Mouse (Mus musculus): Measurements from ENCODE around the gene Myo16. TPM values are rescaled to one million over a fixed set of nuclear protein-coding genes. Genes with fewer than 3 reads are reported as not detected.

Myo16 gene
- polyA plus RNA-seq, 1 experiment, result 0.08 TPM

DNA sequence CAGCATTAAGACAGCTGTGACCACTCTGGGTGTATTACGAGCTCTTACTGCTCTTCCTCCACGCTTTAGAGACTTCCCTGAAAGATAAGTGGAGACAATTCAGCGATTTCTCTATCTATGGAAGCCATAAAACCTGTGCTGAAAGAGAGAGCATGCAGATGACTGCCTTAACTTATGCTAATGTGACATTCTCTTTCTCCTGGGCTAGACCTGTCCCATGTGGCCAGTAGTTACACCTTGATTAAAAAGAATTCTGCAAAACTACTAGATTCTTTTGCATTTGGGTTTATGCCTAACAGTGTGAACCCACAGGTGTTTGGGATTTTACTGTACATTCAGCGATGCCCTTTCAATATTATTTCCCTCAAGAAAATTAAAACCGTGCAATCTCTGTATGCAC lies 328.4 kb downstream of the Myo16 start:
- no peaks in the 10 kb centered on the region for H3K4me1 ChIP-seq (ENCODE audit: control insufficient read depth, insufficient read depth, low read length)
- no peak overlapping the region for H3K4me3 ChIP-seq (ENCODE audit: insufficient read depth, low read depth, low read length)
- 72% methylated on average over 5 of the region's 5 CpGs for WGBS
- TF ChIP-seq CTCF (conservative IDR thresholded peaks at IDR 0.05; ENCODE audit: insufficient read depth, insufficient read length, low read depth, low read length), result no peak
- H3K27ac ChIP-seq (ENCODE audit: insufficient read depth, low read depth, low read length), result no peak overlapping the region
- no peak for DNase-seq
- no peaks in the 10 kb centered on the region for H3K36me3 ChIP-seq (ENCODE audit: control insufficient read depth, insufficient read depth, low read length)
- H3K27me3 ChIP-seq (replicated peaks; ENCODE audit: control insufficient read depth, insufficient read depth, low read length), result no peaks in the 10 kb centered on the region

DNA sequence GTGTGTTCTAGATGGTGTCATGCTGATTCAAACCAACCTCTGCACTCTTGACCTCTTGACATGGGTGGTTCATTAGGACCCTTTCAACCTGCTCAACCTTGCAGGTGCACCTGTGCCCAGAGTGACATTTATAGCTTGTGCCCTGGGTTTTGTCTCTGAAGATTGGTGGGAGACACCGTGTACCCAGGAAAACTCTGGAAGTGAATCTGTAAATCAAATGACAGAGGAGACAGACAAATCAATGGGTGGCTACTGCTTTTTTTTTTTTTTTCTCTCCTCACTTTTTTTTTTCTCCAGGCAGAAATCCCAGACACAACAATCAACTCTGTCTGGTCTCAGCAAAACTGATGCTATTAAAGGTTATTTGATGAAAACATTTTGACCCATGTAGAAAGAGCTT lies 329.2 kb downstream of the Myo16 start:
- no peak for DNase-seq
- 32% methylated on average over 1 of the region's 1 CpGs for WGBS
- no peak for TF ChIP-seq POLR2A (IDR thresholded peaks at IDR 0.05; ENCODE audit: low read depth, low read length)
- TF ChIP-seq CTCF (conservative IDR thresholded peaks at IDR 0.05; ENCODE audit: insufficient read depth, insufficient read length, low read depth, low read length), result no peak
- Histone ChIP-seq H3K27ac (ENCODE audit: insufficient read depth, low read depth, low read length) (no peak overlapping the region), H3K4me3 (ENCODE audit: insufficient read depth, low read depth, low read length) (no peak overlapping the region), H3K4me1 (ENCODE audit: control insufficient read depth, insufficient read depth, low read length) (no peaks in the 10 kb centered on the region), H3K36me3 (ENCODE audit: control insufficient read depth, insufficient read depth, low read length) (no peaks in the 10 kb centered on the region), H3K27me3 (replicated peaks; ENCODE audit: control insufficient read depth, insufficient read depth, low read length) (no peaks in the 10 kb centered on the region)

DNA sequence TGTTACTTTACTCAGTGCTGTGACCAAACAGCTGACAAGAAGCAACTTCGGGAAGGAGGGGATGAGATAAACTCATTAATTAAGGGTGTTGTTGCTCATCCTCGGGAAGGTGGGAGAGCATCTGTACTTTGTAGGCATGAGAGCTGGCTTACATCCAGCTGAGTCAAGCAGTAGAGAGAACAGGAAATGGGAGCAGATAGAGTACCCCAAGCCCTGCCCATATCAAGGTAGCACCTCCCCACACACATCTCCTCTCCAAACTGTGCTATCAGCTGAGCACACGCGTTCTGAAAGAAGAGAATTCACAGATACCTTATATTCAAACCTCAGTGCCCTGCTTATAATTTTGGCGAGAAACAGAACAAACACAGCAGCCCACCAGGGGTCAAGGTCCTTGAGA lies 330.1 kb downstream of the Myo16 start:
- H3K27me3 ChIP-seq (replicated peaks; ENCODE audit: control insufficient read depth, insufficient read depth, low read length), result no peaks in the 10 kb centered on the region
- no peak overlapping the region for H3K27ac ChIP-seq (ENCODE audit: insufficient read depth, low read depth, low read length)
- no peaks in the 10 kb centered on the region for H3K36me3 ChIP-seq (ENCODE audit: control insufficient read depth, insufficient read depth, low read length)
- no peak for TF ChIP-seq CTCF (conservative IDR thresholded peaks at IDR 0.05; ENCODE audit: insufficient read depth, insufficient read length, low read depth, low read length)
- no peak for TF ChIP-seq POLR2A (IDR thresholded peaks at IDR 0.05; ENCODE audit: low read depth, low read length)
- no peak overlapping the region for H3K4me3 ChIP-seq (ENCODE audit: insufficient read depth, low read depth, low read length)
- 22% methylated on average over 5 of the region's 5 CpGs for WGBS
- DNase-seq, result no peak
- no peaks in the 10 kb centered on the region for H3K4me1 ChIP-seq (ENCODE audit: control insufficient read depth, insufficient read depth, low read length)

DNA sequence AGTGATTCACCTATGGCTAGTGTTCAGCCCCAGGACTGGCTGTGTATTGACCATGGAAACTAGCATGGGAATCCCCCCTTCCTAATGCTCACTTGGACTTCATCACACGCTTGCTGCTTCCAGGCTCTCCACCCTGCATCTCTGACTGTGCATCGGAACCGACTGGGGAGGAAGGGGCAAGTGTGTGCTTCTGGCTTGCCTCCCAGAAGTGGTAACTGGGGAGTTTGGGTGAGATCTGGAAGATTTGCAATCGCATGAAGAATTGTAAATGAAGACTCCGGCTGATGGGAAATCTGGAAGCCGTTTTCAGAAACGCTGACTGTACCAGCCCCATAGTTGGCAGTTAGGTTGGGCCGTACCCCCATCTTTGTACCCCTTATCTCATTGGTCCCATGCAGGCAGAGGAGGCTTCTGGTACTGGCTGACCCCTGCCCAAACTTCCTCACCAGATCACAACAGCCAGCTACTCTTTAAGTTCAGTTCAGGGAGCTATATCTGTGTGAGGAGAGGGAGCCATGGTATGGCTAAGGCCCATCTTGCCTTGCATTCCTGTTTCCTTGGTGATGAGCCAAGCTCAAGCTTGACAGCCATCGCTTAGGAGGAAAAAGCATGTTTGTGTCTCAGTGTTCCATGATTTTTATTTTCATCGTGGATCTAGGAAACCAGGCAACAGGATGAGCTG lies 336.2 kb downstream of the Myo16 start:
- DNase-seq, result no peak
- TF ChIP-seq CTCF (conservative IDR thresholded peaks at IDR 0.05; ENCODE audit: insufficient read depth, insufficient read length, low read depth, low read length) (no peak), POLR2A (IDR thresholded peaks at IDR 0.05; ENCODE audit: low read depth, low read length) (no peak)
- Histone ChIP-seq H3K27me3 (replicated peaks; ENCODE audit: control insufficient read depth, insufficient read depth, low read length) (no peaks in the 10 kb centered on the region), H3K27ac (ENCODE audit: insufficient read depth, low read depth, low read length) (no peak overlapping the region), H3K36me3 (ENCODE audit: control insufficient read depth, insufficient read depth, low read length) (no peaks in the 10 kb centered on the region), H3K4me1 (ENCODE audit: control insufficient read depth, insufficient read depth, low read length) (no peaks in the 10 kb centered on the region), H3K4me3 (ENCODE audit: insufficient read depth, low read depth, low read length) (no peak overlapping the region)
- 84% methylated on average over 10 of the region's 10 CpGs for WGBS

DNA sequence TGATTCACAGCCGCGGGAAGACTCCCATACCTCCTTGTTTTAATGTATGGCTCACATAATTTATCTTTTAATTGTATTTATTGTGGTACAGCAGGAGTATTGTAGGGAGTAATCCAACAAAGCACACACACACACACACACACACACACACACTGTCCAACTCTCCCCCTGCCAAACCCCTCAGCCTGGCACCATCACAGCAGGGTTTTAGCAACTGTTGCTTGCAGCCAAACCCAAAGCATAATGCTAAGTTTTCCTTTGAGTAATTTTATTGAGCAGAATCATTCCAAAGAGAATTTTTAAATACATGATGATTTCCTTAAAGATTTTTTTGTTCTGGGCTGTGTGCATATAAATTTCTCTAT lies 336.7 kb downstream of the Myo16 start:
- no peak overlapping the region for H3K27ac ChIP-seq (ENCODE audit: insufficient read depth, low read depth, low read length)
- no peaks in the 10 kb centered on the region for H3K36me3 ChIP-seq (ENCODE audit: control insufficient read depth, insufficient read depth, low read length)
- no peaks in the 10 kb centered on the region for H3K27me3 ChIP-seq (replicated peaks; ENCODE audit: control insufficient read depth, insufficient read depth, low read length)
- WGBS, result 90% methylated on average over 2 of the region's 2 CpGs
- no peak for DNase-seq
- TF ChIP-seq POLR2A (IDR thresholded peaks at IDR 0.05; ENCODE audit: low read depth, low read length) (no peak), CTCF (conservative IDR thresholded peaks at IDR 0.05; ENCODE audit: insufficient read depth, insufficient read length, low read depth, low read length) (no peak)
- no peaks in the 10 kb centered on the region for H3K4me1 ChIP-seq (ENCODE audit: control insufficient read depth, insufficient read depth, low read length)
- no peak overlapping the region for H3K4me3 ChIP-seq (ENCODE audit: insufficient read depth, low read depth, low read length)

DNA sequence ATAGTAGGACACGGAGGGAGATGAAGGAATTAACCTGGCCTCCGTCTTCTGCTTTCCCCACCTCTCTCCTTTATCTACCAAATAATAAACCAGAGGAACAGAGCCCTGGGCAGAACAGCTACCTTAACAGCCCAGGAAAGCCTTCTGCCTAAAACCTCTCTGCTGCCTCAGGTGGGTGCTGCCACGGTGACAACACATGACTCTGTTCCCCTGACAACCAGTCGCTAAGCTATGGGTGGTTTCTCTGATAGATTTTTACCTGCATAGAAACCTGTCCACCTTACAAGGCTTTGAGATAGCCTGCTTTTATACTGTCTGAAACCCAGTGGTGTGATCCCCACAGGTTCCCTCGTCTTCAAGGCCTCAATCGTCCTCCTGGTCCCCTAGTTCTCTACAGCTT lies 337.2 kb downstream of the Myo16 start:
- no peaks in the 10 kb centered on the region for H3K36me3 ChIP-seq (ENCODE audit: control insufficient read depth, insufficient read depth, low read length)
- no peak for TF ChIP-seq CTCF (conservative IDR thresholded peaks at IDR 0.05; ENCODE audit: insufficient read depth, insufficient read length, low read depth, low read length)
- TF ChIP-seq POLR2A (IDR thresholded peaks at IDR 0.05; ENCODE audit: low read depth, low read length), result no peak
- DNase-seq, result no peak
- H3K4me3 ChIP-seq (ENCODE audit: insufficient read depth, low read depth, low read length), result no peak overlapping the region
- no peaks in the 10 kb centered on the region for H3K27me3 ChIP-seq (replicated peaks; ENCODE audit: control insufficient read depth, insufficient read depth, low read length)
- no peak overlapping the region for H3K27ac ChIP-seq (ENCODE audit: insufficient read depth, low read depth, low read length)
- no peaks in the 10 kb centered on the region for H3K4me1 ChIP-seq (ENCODE audit: control insufficient read depth, insufficient read depth, low read length)
- 80% methylated on average over 6 of the region's 6 CpGs for WGBS

DNA sequence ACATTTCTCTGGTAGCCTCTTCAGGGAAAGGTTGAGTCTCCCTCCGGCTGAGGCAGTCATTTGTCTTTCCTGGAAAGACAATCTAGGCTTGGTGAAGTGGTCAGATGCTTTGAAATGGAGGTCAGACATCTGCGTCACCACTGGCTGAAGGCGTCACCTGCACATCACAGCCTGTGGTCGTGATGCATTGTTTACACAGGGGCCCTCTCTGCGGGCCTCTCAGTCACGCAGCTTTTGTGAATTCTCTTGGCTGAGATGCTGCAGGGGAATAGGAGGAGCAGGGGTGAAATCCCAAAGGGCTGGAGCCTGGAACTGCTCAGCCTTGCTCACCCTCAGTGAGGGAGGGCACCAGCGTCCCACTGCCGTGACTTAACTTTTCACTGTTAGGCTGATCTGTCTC lies 346.1 kb downstream of the Myo16 start:
- Histone ChIP-seq H3K27me3 (replicated peaks; ENCODE audit: control insufficient read depth, insufficient read depth, low read length) (no peaks in the 10 kb centered on the region), H3K27ac (ENCODE audit: insufficient read depth, low read depth, low read length) (no peak overlapping the region), H3K4me3 (ENCODE audit: insufficient read depth, low read depth, low read length) (no peak overlapping the region), H3K4me1 (ENCODE audit: control insufficient read depth, insufficient read depth, low read length) (no peaks in the 10 kb centered on the region), H3K36me3 (ENCODE audit: control insufficient read depth, insufficient read depth, low read length) (no peaks in the 10 kb centered on the region)
- 32% methylated on average over 8 of the region's 8 CpGs for WGBS
- DNase-seq, result no peak
- TF ChIP-seq POLR2A (IDR thresholded peaks at IDR 0.05; ENCODE audit: low read depth, low read length) (no peak), CTCF (conservative IDR thresholded peaks at IDR 0.05; ENCODE audit: insufficient read depth, insufficient read length, low read depth, low read length) (no peak)

Data from kidney, adult 2 months (tissue).